Mouse (Mus musculus) midbrain, embryonic 16.5 days (tissue): ENCODE data around the gene Naa35. TPM values are rescaled to one million over a fixed set of nuclear protein-coding genes. Genes with fewer than 3 reads are reported as not detected.

Source experiments
- ATAC-seq: fragments of 200-750 bp; cut with Nextera tagmentation; 2 replicates; pipeline ENCODE4 v1.8.0; 2017; ENCODE audit warnings: moderate TSS enrichment
- H3K27ac ChIP-seq: fragments of 300-500 bp; sonication (generic); 2 replicates; pipeline ENCODE4 v1.5.1; 2014; ENCODE audit warnings: mild to moderate bottlenecking, low read length, mixed read lengths
- H3K27me3 ChIP-seq: fragments of 300-500 bp; sonication (generic); 2 replicates; pipeline ENCODE4 v1.6.1; 2014; ENCODE audit warnings: low read depth, low read length, mixed read lengths; ENCODE audit not compliant: control insufficient read depth, insufficient read depth
- H3K36me3 ChIP-seq: fragments of 300-500 bp; sonication (generic); 2 replicates; pipeline ENCODE4 v1.6.1; 2014; ENCODE audit warnings: mild to moderate bottlenecking, low read length, moderate library complexity, mixed read lengths; ENCODE audit not compliant: control insufficient read depth, insufficient read depth
- H3K4me1 ChIP-seq: fragments of 300-500 bp; sonication (generic); 2 replicates; pipeline ENCODE4 v1.6.1; 2014; ENCODE audit warnings: mild to moderate bottlenecking, low read length, mixed read lengths; ENCODE audit not compliant: control insufficient read depth, insufficient read depth
- H3K4me2 ChIP-seq: fragments of 300-500 bp; sonication (generic); 2 replicates; pipeline ENCODE4 v1.6.1; 2014; ENCODE audit warnings: mild to moderate bottlenecking, low read length, mixed read lengths
- H3K4me3 ChIP-seq: fragments of 300-500 bp; sonication (generic); 2 replicates; pipeline ENCODE4 v1.5.1; 2014; ENCODE audit warnings: low read depth, mild to moderate bottlenecking, low read length, moderate library complexity, mixed read lengths
- H3K9ac ChIP-seq: fragments of 300-500 bp; sonication (generic); 2 replicates; pipeline ENCODE4 v1.6.1; 2014; ENCODE audit warnings: low read depth, low read length, mixed read lengths
- H3K9me3 ChIP-seq: fragments of 300-500 bp; sonication (generic); replicated peaks from 2 replicates; pipeline ENCODE4 v1.6.1; 2014; ENCODE audit warnings: mild to moderate bottlenecking, low read length, mixed read lengths; ENCODE audit not compliant: control insufficient read depth, poor library complexity, severe bottlenecking
- WGBS: fragments of 180-500 bp; shearing (Covaris S2); extraction: QIAGEN DNeasy Blood & Tissue Kit; methylation state at CpG from one replicate; pipeline ENCODE4 v1.1.7; 2014; 5-methylcytosine and 5-hydroxymethylcytosine counted together
- polyA plus RNA-seq: library from polyadenylated mRNA; unstranded; fragments of >200 nt; fragmentation: Nextera tagmentation; extraction: Ambion mirVana; gene quantifications from 2 replicates; pipeline ENCODE4 v1.2.1, GENCODE M21; 2015

Gene Naa35
- polyA plus RNA-seq, 1 experiment from 2014 or later, result 148 TPM

GRCm38 (mm10) chr13:59652651-59653050 lies 67.6 kb downstream of the Naa35 start:
- H3K9me3 ChIP-seq, result no peaks in the 10 kb centered on the region
- 25% methylated on average over 5 of the region's 5 CpGs for WGBS

DNA sequence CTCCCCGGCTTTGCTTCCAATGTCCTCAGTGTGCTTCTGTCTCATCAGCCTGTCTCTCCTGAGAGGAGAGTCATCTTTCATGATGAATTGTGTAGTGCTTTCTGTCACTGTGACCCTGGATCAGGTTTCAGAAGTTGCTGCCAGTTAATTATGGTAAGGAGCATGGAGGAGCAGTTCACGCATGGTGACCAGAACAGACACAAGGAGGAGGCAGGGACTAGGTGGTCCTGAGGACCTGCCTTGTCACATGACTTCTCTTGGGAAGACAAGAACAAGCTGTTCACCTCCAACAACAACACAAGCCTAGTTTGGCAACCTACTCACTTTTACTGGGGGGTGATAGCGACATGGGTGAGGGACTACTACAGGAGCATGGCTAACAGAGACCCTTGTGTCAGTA lies 68.1 kb downstream of the Naa35 start:
- Histone ChIP-seq H3K36me3 (no peaks in the 10 kb centered on the region), H3K9ac (no peak overlapping the region), H3K27me3 (no peaks in the 10 kb centered on the region), H3K4me3 (no peak overlapping the region), H3K9me3 (no peaks in the 10 kb centered on the region), H3K27ac (no peak overlapping the region), H3K4me2 (no peak overlapping the region), H3K4me1 (peaks cover 11% of the 10 kb centered on the region; the same call in 1 of the 2 replicates)
- ATAC-seq, result 0 out of 2 replicates have a peak, but pooled peaks have one; percentile 5
- WGBS, result 62% methylated on average over 3 of the region's 3 CpGs

More at GRCm38 (mm10) chr13:59652651-59653050, 67.6 kb downstream of the Naa35 start:
- ATAC-seq, result peak; percentile 32; the same call in 1 of the 2 replicates
- H3K27ac ChIP-seq, result no peak overlapping the region
- H3K4me3 ChIP-seq, result no peak overlapping the region
- H3K9ac ChIP-seq, result no peak overlapping the region
- peaks cover 11% of the 10 kb centered on the region; the same call in 1 of the 2 replicates for H3K4me1 ChIP-seq
- H3K36me3 ChIP-seq, result no peaks in the 10 kb centered on the region
- H3K27me3 ChIP-seq, result no peaks in the 10 kb centered on the region
- H3K4me2 ChIP-seq, result no peak overlapping the region

DNA sequence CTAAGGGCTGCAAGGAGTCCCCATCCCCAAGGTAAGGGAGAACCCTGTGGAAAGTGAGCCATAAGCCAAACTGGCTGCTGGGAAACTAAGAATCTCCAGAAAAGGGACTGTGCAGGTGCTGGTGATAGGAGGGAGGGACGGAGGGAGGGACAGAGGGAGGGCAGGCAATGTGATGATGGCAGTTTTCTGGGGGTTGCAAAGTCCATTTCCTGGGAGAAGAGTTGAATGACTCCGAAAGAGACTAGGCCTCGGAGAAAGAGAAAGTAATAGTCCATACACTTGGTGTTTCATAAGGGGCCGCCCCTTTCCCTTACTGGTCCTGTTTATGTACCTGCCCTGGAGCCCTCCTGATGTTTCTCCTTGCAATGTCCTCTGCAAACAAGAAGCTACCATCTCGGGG lies 69.4 kb downstream of the Naa35 start:
- H3K9me3 ChIP-seq, result no peaks in the 10 kb centered on the region
- no peak overlapping the region for H3K4me3 ChIP-seq
- H3K36me3 ChIP-seq, result no peaks in the 10 kb centered on the region
- no peak for ATAC-seq
- H3K27me3 ChIP-seq, result no peaks in the 10 kb centered on the region
- 96% methylated on average over 5 of the region's 5 CpGs for WGBS
- H3K4me2 ChIP-seq, result no peak overlapping the region
- H3K27ac ChIP-seq, result no peak overlapping the region
- H3K9ac ChIP-seq, result no peak overlapping the region
- peaks cover 11% of the 10 kb centered on the region; the same call in 1 of the 2 replicates for H3K4me1 ChIP-seq

DNA sequence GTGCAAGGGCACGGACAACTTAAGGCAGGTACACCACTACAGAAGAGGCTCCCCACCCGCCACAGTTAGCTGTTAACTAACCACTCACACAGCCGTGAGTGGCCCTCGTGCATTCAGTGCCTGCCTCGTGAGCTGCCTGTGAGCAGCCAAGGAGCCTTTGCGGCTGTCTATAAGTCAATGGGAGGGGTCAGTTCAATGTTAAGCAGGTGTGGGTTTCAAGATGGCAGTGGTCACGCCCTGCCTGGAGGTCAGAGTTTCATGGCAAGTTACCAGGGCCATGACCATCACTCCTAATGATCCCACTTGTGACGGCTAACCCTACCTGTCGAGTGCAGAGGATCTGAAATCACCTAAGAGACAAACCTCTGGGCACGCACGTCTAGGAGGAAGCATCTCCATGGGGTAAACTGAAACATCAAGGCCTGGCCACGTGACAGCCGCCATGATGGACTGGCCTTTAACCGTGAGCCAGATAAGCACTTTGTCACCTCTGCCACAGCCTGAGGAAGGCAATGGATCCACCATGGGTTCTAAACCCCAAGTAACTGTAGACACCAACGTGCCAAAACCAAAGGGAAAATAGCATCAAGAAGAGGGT lies 70.8 kb downstream of the Naa35 start:
- H3K9me3 ChIP-seq, result no peaks in the 10 kb centered on the region

GRCm38 (mm10) chr13:59656316-59656832 lies 71.3 kb downstream of the Naa35 start:
- Histone ChIP-seq H3K36me3 (no peaks in the 10 kb centered on the region), H3K9ac (no peak overlapping the region), H3K9me3 (no peaks in the 10 kb centered on the region), H3K27ac (peak overlapping the region; percentile 8; the same call in 1 of the 2 replicates), H3K4me1 (peaks cover 11% of the 10 kb centered on the region; the same call in 1 of the 2 replicates), H3K4me2 (no peak overlapping the region), H3K27me3 (no peaks in the 10 kb centered on the region), H3K4me3 (no peak overlapping the region)
- 45% methylated on average over 10 of the region's 10 CpGs for WGBS
- ATAC-seq, result no peak

More for the DNA sequence above, 70.8 kb downstream of the Naa35 start:
- H3K4me2 ChIP-seq, result no peak overlapping the region
- no peaks in the 10 kb centered on the region for H3K36me3 ChIP-seq
- WGBS, result 92% methylated on average over 15 of the region's 15 CpGs
- ATAC-seq, result no peak
- H3K27ac ChIP-seq, result no peak overlapping the region
- no peak overlapping the region for H3K9ac ChIP-seq
- H3K4me1 ChIP-seq, result peaks cover 11% of the 10 kb centered on the region; the same call in 1 of the 2 replicates
- H3K27me3 ChIP-seq, result no peaks in the 10 kb centered on the region
- H3K4me3 ChIP-seq, result no peak overlapping the region

DNA sequence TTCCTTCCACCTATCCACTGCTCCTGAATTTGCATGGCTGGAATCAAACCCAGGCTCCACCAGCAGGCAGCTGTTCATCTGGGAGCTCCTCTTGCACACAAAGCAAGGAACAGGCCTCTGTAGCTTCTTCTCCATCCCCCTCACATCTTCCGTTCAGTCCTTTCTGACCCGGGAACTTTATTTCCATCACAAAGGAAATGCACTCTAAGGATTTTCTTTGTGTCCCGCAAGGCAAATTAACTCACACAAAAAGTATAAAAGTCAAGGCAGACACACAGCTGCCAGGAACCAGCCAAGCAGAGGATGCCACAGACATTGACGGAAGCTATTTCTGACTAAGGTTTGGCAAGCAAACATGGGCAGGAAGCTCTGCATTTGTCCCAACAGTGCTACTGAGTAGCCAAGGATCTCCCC lies 71.9 kb downstream of the Naa35 start:
- Histone ChIP-seq H3K9ac (no peak overlapping the region), H3K4me3 (no peak overlapping the region), H3K36me3 (no peaks in the 10 kb centered on the region), H3K27ac (peak overlapping the region; percentile 57; the same call in 1 of the 2 replicates), H3K9me3 (no peaks in the 10 kb centered on the region), H3K4me2 (no peak overlapping the region), H3K27me3 (no peaks in the 10 kb centered on the region), H3K4me1 (peaks cover 11% of the 10 kb centered on the region; the same call in 1 of the 2 replicates)
- 8% methylated on average over 4 of the region's 4 CpGs for WGBS
- ATAC-seq, result 0 out of 2 replicates have a peak, but pooled peaks have one; percentile 33

DNA sequence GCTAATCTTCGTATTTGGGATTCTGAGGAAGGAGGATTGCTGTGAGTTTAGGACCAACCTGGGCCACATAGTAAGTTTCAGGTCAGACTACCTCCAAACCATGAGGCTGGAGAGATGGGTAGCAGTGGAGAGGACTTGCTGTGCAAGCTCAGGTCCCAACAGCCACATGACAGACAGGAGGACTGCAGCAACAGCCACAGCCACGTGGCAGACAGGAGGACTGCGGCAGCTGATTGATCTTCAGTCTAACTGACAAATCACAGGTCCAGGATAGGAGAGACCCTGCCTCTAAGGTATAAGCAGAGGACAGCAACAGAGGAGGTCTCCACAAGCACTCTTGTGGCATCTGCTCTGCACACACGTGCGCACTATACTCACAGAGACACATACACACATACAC lies 72.7 kb downstream of the Naa35 start:
- H3K9me3 ChIP-seq, result no peaks in the 10 kb centered on the region
- H3K4me3 ChIP-seq, result no peak overlapping the region
- 78% methylated on average over 5 of the region's 5 CpGs for WGBS
- no peak for ATAC-seq
- H3K27ac ChIP-seq, result no peak overlapping the region
- H3K4me1 ChIP-seq, result peaks cover 8% of the 10 kb centered on the region; the same call in 1 of the 2 replicates
- H3K4me2 ChIP-seq, result no peak overlapping the region
- no peaks in the 10 kb centered on the region for H3K27me3 ChIP-seq
- H3K9ac ChIP-seq, result no peak overlapping the region
- H3K36me3 ChIP-seq, result peaks cover 2% of the 10 kb centered on the region; the same call in 1 of the 2 replicates

DNA sequence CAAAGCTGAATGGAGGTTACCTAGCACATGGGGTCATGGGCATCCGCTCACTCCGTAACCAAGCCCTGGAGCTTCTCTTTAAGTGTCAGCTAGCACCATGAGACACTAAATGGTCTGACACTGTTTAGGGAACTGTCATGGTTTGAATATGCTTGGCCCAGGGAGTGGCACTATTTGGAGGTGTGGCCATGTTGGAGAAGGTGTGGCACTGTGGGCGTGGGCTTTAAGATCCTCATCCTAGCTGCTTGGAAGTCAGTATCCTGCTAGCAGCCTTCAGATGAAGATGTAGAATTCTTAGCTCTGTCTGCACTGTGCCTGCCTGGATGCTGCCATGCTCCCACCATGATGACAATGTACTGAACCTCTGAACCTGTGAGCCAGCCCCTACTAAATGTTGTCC lies 75.3 kb downstream of the Naa35 start:
- Histone ChIP-seq H3K27ac (no peak overlapping the region), H3K36me3 (peaks cover 11% of the 10 kb centered on the region), H3K27me3 (no peaks in the 10 kb centered on the region), H3K4me1 (no peaks in the 10 kb centered on the region; the same call in 1 of the 2 replicates), H3K4me2 (no peak overlapping the region), H3K9me3 (no peaks in the 10 kb centered on the region), H3K9ac (no peak overlapping the region), H3K4me3 (no peak overlapping the region)
- ATAC-seq, result no peak
- WGBS, result 96% methylated on average over 3 of the region's 3 CpGs

DNA sequence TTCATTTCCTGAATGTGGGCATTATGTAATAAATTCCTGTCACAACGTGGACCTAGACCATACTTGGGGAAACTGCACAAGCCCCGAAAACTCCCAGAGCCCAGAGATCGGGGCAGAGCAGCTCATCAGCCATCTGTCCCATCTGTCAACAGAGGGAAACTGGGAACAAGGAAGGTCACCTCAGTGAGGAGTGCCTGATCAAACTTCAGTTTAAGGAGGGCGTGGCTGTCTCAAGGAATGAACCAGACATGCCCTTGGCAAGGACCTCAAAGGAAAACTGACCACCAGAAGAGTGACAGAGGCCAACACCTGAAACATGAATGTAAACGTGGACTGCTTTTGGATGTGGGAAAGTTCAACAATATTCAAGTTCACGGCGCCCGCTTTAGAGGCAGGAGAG lies 76.3 kb downstream of the Naa35 start:
- Histone ChIP-seq H3K4me1 (no peaks in the 10 kb centered on the region; the same call in 1 of the 2 replicates), H3K36me3 (peaks cover 11% of the 10 kb centered on the region), H3K27ac (no peak overlapping the region), H3K4me2 (no peak overlapping the region), H3K9me3 (no peaks in the 10 kb centered on the region), H3K27me3 (no peaks in the 10 kb centered on the region), H3K4me3 (no peak overlapping the region), H3K9ac (no peak overlapping the region)
- WGBS, result 93% methylated on average over 8 of the region's 8 CpGs
- no peak for ATAC-seq
